Mouse (Mus musculus): ENCODE measurements around the gene Tnfaip2.

DNA sequence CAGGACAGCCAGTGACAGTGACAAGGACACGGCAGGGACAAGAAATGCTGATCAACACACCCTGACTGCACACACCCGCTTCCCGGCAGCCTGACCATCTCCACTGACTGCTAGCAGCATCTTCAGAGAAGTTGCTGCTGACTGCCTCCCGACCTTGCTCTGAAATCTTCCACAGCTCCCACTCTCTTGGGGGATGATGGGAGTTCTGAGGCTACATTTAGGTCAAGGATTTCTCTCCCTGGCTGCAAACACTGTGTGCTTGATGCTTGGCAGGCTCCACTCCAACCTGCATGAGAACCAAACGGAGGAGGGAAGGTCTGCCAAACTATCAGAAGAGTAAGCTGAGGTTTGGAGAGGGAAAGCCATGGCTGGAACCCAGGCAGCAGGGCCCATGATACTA, 45.3 kb upstream of the Tnfaip2 start:
- TF ChIP-seq FLI1 (IDR thresholded peaks at IDR 0.05; ENCODE audit: low read length): no peak
- no peak for TF ChIP-seq GATA1 (IDR thresholded peaks at IDR 0.05; ENCODE audit: borderline replicate concordance, low read length)
